Mouse (Mus musculus) midbrain, embryonic 12.5 days (tissue): Measurements from ENCODE around the gene Snrnp40. TPM values are rescaled to one million over a fixed set of nuclear protein-coding genes. Genes with fewer than 3 reads are reported as not detected.

Experiments used
- ATAC-seq: fragments of 200-750 bp; cut with Nextera tagmentation; 2 replicates; pipeline ENCODE4 v1.8.0; 2017; ENCODE audit warnings: low read depth, moderate TSS enrichment, moderate library complexity; ENCODE audit not compliant: low FRiP score
- H3K27ac ChIP-seq: fragments of 300-500 bp; sonication (generic); replicated peaks from 2 replicates; pipeline ENCODE4 v1.5.1; 2016; ENCODE audit warnings: mild to moderate bottlenecking
- H3K27me3 ChIP-seq: fragments of 300-500 bp; sonication (generic); 2 replicates; pipeline ENCODE4 v1.6.1; 2016; ENCODE audit warnings: mild to moderate bottlenecking
- H3K36me3 ChIP-seq: fragments of 300-500 bp; sonication (generic); 2 replicates; pipeline ENCODE4 v1.6.1; 2016
- H3K4me1 ChIP-seq: fragments of 300-500 bp; sonication (generic); 2 replicates; pipeline ENCODE4 v1.6.1; 2016
- H3K4me2 ChIP-seq: fragments of 300-500 bp; sonication (generic); replicated peaks from 2 replicates; pipeline ENCODE4 v1.6.1; 2016; ENCODE audit warnings: mild to moderate bottlenecking, moderate library complexity
- H3K4me3 ChIP-seq: fragments of 300-500 bp; sonication (generic); 2 replicates; pipeline ENCODE4 v1.5.1; 2016; ENCODE audit warnings: mild to moderate bottlenecking
- H3K9ac ChIP-seq: fragments of 300-500 bp; sonication (generic); replicated peaks from 2 replicates; pipeline ENCODE4 v1.6.1; 2016; ENCODE audit warnings: mild to moderate bottlenecking, moderate library complexity
- H3K9me3 ChIP-seq: fragments of 300-500 bp; sonication (generic); 2 replicates; pipeline ENCODE4 v1.6.1; 2016; ENCODE audit warnings: mild to moderate bottlenecking
- WGBS: fragments of 180-500 bp; shearing (Covaris S2); methylation state at CpG from one replicate; pipeline ENCODE4 v1.1.7; 2016; 5-methylcytosine and 5-hydroxymethylcytosine counted together
- polyA plus RNA-seq: library from polyadenylated mRNA; unstranded; fragments of >200 nt; fragmentation: Nextera tagmentation; extraction: Ambion mirVana; gene quantifications from 2 replicates; pipeline ENCODE4 v1.2.1, GENCODE M21; 2016

The Snrnp40 gene
- polyA plus RNA-seq, 1 experiment from 2014 or later: 182 TPM

GRCm38 (mm10) chr4:130327366-130327765 lies 32.6 kb upstream of the Snrnp40 start:
- Histone ChIP-seq H3K4me2 (no peak overlapping the region), H3K4me1 (no peaks in the 10 kb centered on the region; the same call in 1 of the 2 replicates), H3K36me3 (peaks cover 67% of the 10 kb centered on the region), H3K9ac (no peak overlapping the region), H3K27ac (no peak overlapping the region), H3K9me3 (no peaks in the 10 kb centered on the region), H3K27me3 (no peaks in the 10 kb centered on the region), H3K4me3 (no peak overlapping the region)
- 91% methylated on average over 9 of the region's 9 CpGs for WGBS
- ATAC-seq: no peak

- Histone ChIP-seq H3K36me3 (peaks cover 50% of the 10 kb centered on the region), H3K27ac (no peak overlapping the region), H3K9ac (no peak overlapping the region), H3K4me3 (no peak overlapping the region), H3K4me2 (no peak overlapping the region), H3K9me3 (no peaks in the 10 kb centered on the region), H3K4me1 (no peaks in the 10 kb centered on the region), H3K27me3 (no peaks in the 10 kb centered on the region)
- 90% methylated on average over 5 of the region's 5 CpGs for WGBS
- no peak for ATAC-seq
Observed at GRCm38 (mm10) chr4:130335867-130336266, 24.1 kb upstream of the Snrnp40 start.

GRCm38 (mm10) chr4:130341691-130342090 lies 18.2 kb upstream of the Snrnp40 start:
- ATAC-seq: no peak

GRCm38 (mm10) chr4:130349666-130350065 lies 10.3 kb upstream of the Snrnp40 start:
- no peak overlapping the region for H3K4me2 ChIP-seq
- WGBS: 95% methylated on average over 6 of the region's 6 CpGs
- H3K9ac ChIP-seq: no peak overlapping the region
- no peaks in the 10 kb centered on the region for H3K9me3 ChIP-seq
- no peak for ATAC-seq
- no peak overlapping the region for H3K4me3 ChIP-seq
- no peak overlapping the region for H3K27ac ChIP-seq
- peaks cover 73% of the 10 kb centered on the region for H3K36me3 ChIP-seq
- H3K4me1 ChIP-seq: no peaks in the 10 kb centered on the region
- H3K27me3 ChIP-seq: no peaks in the 10 kb centered on the region

More at GRCm38 (mm10) chr4:130341691-130342090, 18.2 kb upstream of the Snrnp40 start:
- 35% methylated on average over 4 of the region's 4 CpGs for WGBS
- Histone ChIP-seq H3K9me3 (no peaks in the 10 kb centered on the region), H3K4me3 (no peak overlapping the region), H3K36me3 (peaks cover 42% of the 10 kb centered on the region), H3K27me3 (no peaks in the 10 kb centered on the region), H3K4me1 (no peaks in the 10 kb centered on the region), H3K4me2 (no peak overlapping the region), H3K9ac (no peak overlapping the region), H3K27ac (no peak overlapping the region)

GRCm38 (mm10) chr4:130350690-130351422 lies 9.1 kb upstream of the Snrnp40 start:
- 90% methylated on average over 16 of the region's 16 CpGs for WGBS

GRCm38 (mm10) chr4:130352588-130352987 lies 7.3 kb upstream of the Snrnp40 start:
- no peak overlapping the region for H3K4me2 ChIP-seq
- 91% methylated on average over 7 of the region's 7 CpGs for WGBS
- no peak overlapping the region for H3K9ac ChIP-seq
- H3K4me1 ChIP-seq: no peaks in the 10 kb centered on the region
- peaks cover 72% of the 10 kb centered on the region for H3K36me3 ChIP-seq
- H3K27me3 ChIP-seq: no peaks in the 10 kb centered on the region
- no peaks in the 10 kb centered on the region for H3K9me3 ChIP-seq
- no peak for ATAC-seq
- no peak overlapping the region for H3K4me3 ChIP-seq
- H3K27ac ChIP-seq: no peak overlapping the region

More at GRCm38 (mm10) chr4:130350690-130351422, 9.1 kb upstream of the Snrnp40 start:
- no peak for ATAC-seq
- no peak overlapping the region for H3K9ac ChIP-seq
- H3K27me3 ChIP-seq: no peaks in the 10 kb centered on the region
- peaks cover 64% of the 10 kb centered on the region for H3K36me3 ChIP-seq
- H3K4me3 ChIP-seq: no peak overlapping the region
- H3K27ac ChIP-seq: no peak overlapping the region
- no peak overlapping the region for H3K4me2 ChIP-seq
- no peaks in the 10 kb centered on the region for H3K9me3 ChIP-seq
- H3K4me1 ChIP-seq: no peaks in the 10 kb centered on the region

GRCm38 (mm10) chr4:130357946-130358345 lies 2.0 kb upstream of the Snrnp40 start:
- peaks cover 27% of the 10 kb centered on the region for H3K36me3 ChIP-seq

GRCm38 (mm10) chr4:130360238-130360590 lies 282 bp downstream of the Snrnp40 start:
- peaks cover 39% of the 10 kb centered on the region for H3K36me3 ChIP-seq
- peaks cover 22% of the 10 kb centered on the region for H3K4me1 ChIP-seq
- peak overlapping the region; percentile 75 for H3K27ac ChIP-seq
- no peak for ATAC-seq
- no peaks in the 10 kb centered on the region for H3K27me3 ChIP-seq
- under 1% methylated on average over 19 of the region's 19 CpGs for WGBS
- no peaks in the 10 kb centered on the region for H3K9me3 ChIP-seq
- H3K4me3 ChIP-seq: peak overlapping the region; percentile 95
- H3K4me2 ChIP-seq: peak overlapping the region; percentile 90
- H3K9ac ChIP-seq: peak overlapping the region; percentile 85

More at GRCm38 (mm10) chr4:130357946-130358345, 2.0 kb upstream of the Snrnp40 start:
- H3K4me3 ChIP-seq: no peak overlapping the region
- no peak overlapping the region for H3K4me2 ChIP-seq
- ATAC-seq: no peak
- no peaks in the 10 kb centered on the region for H3K27me3 ChIP-seq
- H3K27ac ChIP-seq: no peak overlapping the region
- H3K9me3 ChIP-seq: no peaks in the 10 kb centered on the region
- H3K9ac ChIP-seq: no peak overlapping the region
- peaks cover 22% of the 10 kb centered on the region for H3K4me1 ChIP-seq

GRCm38 (mm10) chr4:130376675-130377074 lies 16.7 kb downstream of the Snrnp40 start:
- Histone ChIP-seq H3K9me3 (0 out of 2 replicates have a peak, but pooled peaks cover 4% of the 10 kb centered on the region), H3K27ac (no peak overlapping the region), H3K4me1 (no peaks in the 10 kb centered on the region), H3K36me3 (peaks cover 81% of the 10 kb centered on the region), H3K4me2 (no peak overlapping the region), H3K27me3 (no peaks in the 10 kb centered on the region), H3K9ac (no peak overlapping the region), H3K4me3 (no peak overlapping the region)
- ATAC-seq: no peak
- 94% methylated on average over 4 of the region's 4 CpGs for WGBS

- 91% methylated on average over 4 of the region's 4 CpGs for WGBS
- Histone ChIP-seq H3K4me3 (no peak overlapping the region), H3K4me1 (no peaks in the 10 kb centered on the region), H3K27me3 (no peaks in the 10 kb centered on the region), H3K27ac (no peak overlapping the region), H3K36me3 (peaks cover 86% of the 10 kb centered on the region), H3K4me2 (no peak overlapping the region), H3K9ac (no peak overlapping the region), H3K9me3 (0 out of 2 replicates have a peak, but pooled peaks cover 4% of the 10 kb centered on the region)
- ATAC-seq: no peak
Observed at GRCm38 (mm10) chr4:130377500-130377899, 17.6 kb downstream of the Snrnp40 start.

- Histone ChIP-seq H3K4me3 (no peak overlapping the region), H3K4me2 (no peak overlapping the region), H3K27ac (no peak overlapping the region), H3K27me3 (no peaks in the 10 kb centered on the region), H3K9me3 (0 out of 2 replicates have a peak, but pooled peaks cover 4% of the 10 kb centered on the region), H3K4me1 (no peaks in the 10 kb centered on the region), H3K9ac (no peak overlapping the region), H3K36me3 (peaks cover 90% of the 10 kb centered on the region)
- ATAC-seq: no peak
- WGBS: 98% methylated on average over 2 of the region's 2 CpGs
Observed at GRCm38 (mm10) chr4:130379181-130379580, 19.2 kb downstream of the Snrnp40 start.

- no peak for ATAC-seq
- Histone ChIP-seq H3K4me3 (no peak overlapping the region), H3K27me3 (no peaks in the 10 kb centered on the region), H3K9me3 (0 out of 2 replicates have a peak, but pooled peaks cover 4% of the 10 kb centered on the region), H3K27ac (no peak overlapping the region), H3K9ac (no peak overlapping the region), H3K36me3 (peaks cover 90% of the 10 kb centered on the region), H3K4me1 (no peaks in the 10 kb centered on the region), H3K4me2 (no peak overlapping the region)
- WGBS: 94% methylated on average over 2 of the region's 2 CpGs
Observed at GRCm38 (mm10) chr4:130380418-130380817, 20.5 kb downstream of the Snrnp40 start.
